23 mouse cellular contexts compared by ENCODE assay signal in genomic region chr17:47503689-47504088, GRCm38 (mm10). TPM values are rescaled to one million over a fixed set of nuclear protein-coding genes. Genes with fewer than 3 reads are reported as not detected.
A peak's percentile ranks its signal among the peaks of the same experiment; 100 is the strongest.
DNase-seq lines count a peak whose midpoint lies in the region; ATAC-seq and TF ChIP-seq lines count a peak whose summit lies in the region.
"Had no signal": no experiment of that assay in that cellular context is flagged by ENCODE, and none has a peak within 500 bp of the region (broad histone marks: within the 10 kb centered on the region; RNA-seq: fewer than 3 reads in every experiment).

No protein-coding gene starts in this region.

- no peaks in the 10 kb centered on the region for H3K9me3 ChIP-seq in liver, embryonic 12.5 days (replicated peaks)
- no peaks in the 10 kb centered on the region for H3K9me3 ChIP-seq in liver, embryonic 11.5 days (ENCODE audit: control insufficient read depth, low read length)
- no peaks in the 10 kb centered on the region for H3K9me3 ChIP-seq in MEL (replicated peaks; ENCODE audit: insufficient read depth, low read length)
- H3K9me3 ChIP-seq in liver, embryonic 15.5 days (replicated peaks) = no peaks in the 10 kb centered on the region
- H3K9me3 ChIP-seq: heart, embryonic 15.5 days; limb, embryonic 13.5 days; midbrain, embryonic 12.5 days; neural tube, embryonic 15.5 days had no signal

- no peak for TF ChIP-seq RAD21 in MEL (IDR thresholded peaks at IDR 0.05; ENCODE audit: low read depth, low read length)

- H3K27ac ChIP-seq in liver, embryonic 12.5 days = peak overlapping the region; percentile 75
- no peak overlapping the region; the same call in 1 of the 2 replicates for H3K27ac ChIP-seq in liver, embryonic 11.5 days (ENCODE audit: low read depth, low read length)
- peak overlapping the region; percentile 99 for H3K27ac ChIP-seq in spleen, adult 2 months (ENCODE audit: insufficient read depth, low read length)
- peak overlapping the region; percentile 58 for H3K27ac ChIP-seq in MEL (ENCODE audit: control insufficient read depth, low read depth, low read length)
- peak overlapping the region; percentile 77 for H3K27ac ChIP-seq in liver, embryonic 15.5 days (replicated peaks)
- H3K27ac ChIP-seq: hindbrain, embryonic 14.5 days; limb, embryonic 13.5 days; midbrain, embryonic 12.5 days; neural tube, embryonic 15.5 days had no signal

- peak overlapping the region; percentile 80 for H3K4me2 ChIP-seq in liver, embryonic 12.5 days
- no peak overlapping the region; the same call in 1 of the 2 replicates for H3K4me2 ChIP-seq in liver, embryonic 11.5 days
- peak overlapping the region; percentile 79; the same call in 1 of the 2 replicates for H3K4me2 ChIP-seq in liver, embryonic 15.5 days

- ATAC-seq in liver, embryonic 12.5 days = no peak
- ATAC-seq in liver, embryonic 11.5 days (replicated peaks; ENCODE audit: low FRiP score) = no peak
- ATAC-seq in liver, embryonic 15.5 days (ENCODE audit: insufficient read depth) = no peak
- ATAC-seq: CD4-positive, CD25-positive, alpha-beta regulatory T cell, adult 4 months; forebrain, postnatal 0 days; intestine, embryonic 16.5 days had no signal

- H3K4me3 ChIP-seq in liver, embryonic 12.5 days = no peak overlapping the region
- H3K4me3 ChIP-seq in liver, embryonic 11.5 days (ENCODE audit: low read depth, low read length) = no peak overlapping the region
- no peak overlapping the region for H3K4me3 ChIP-seq in spleen, adult 2 months (ENCODE audit: extremely low read depth, insufficient read depth, insufficient read length)
- H3K4me3 ChIP-seq in MEL (ENCODE audit: control insufficient read depth in 1 of 2, insufficient read depth in 1 of 2, low read depth in 2 of 2, low read length in 2 of 2) = peak overlapping the region; percentile 62 to 63
- H3K4me3 ChIP-seq in liver, embryonic 15.5 days (replicated peaks) = no peak overlapping the region
- H3K4me3 ChIP-seq: limb, embryonic 13.5 days; midbrain, embryonic 12.5 days; neural tube, embryonic 15.5 days had no signal

- H3K27me3 ChIP-seq in liver, embryonic 12.5 days (replicated peaks) = no peaks in the 10 kb centered on the region
- H3K27me3 ChIP-seq in liver, embryonic 11.5 days (replicated peaks; ENCODE audit: control insufficient read depth, insufficient read depth, low read length) = no peaks in the 10 kb centered on the region
- no peaks in the 10 kb centered on the region for H3K27me3 ChIP-seq in spleen, adult 2 months (ENCODE audit: control insufficient read depth, insufficient read depth, low read length)
- H3K27me3 ChIP-seq in MEL (ENCODE audit: control insufficient read depth in 1 of 2, insufficient read depth in 2 of 2, low read length in 2 of 2) = no peaks in the 10 kb centered on the region
- no peaks in the 10 kb centered on the region for H3K27me3 ChIP-seq in liver, embryonic 15.5 days
- H3K27me3 ChIP-seq: heart, embryonic 15.5 days; limb, embryonic 13.5 days; neural tube, embryonic 15.5 days had no signal

- H3K79me2 ChIP-seq in MEL (ENCODE audit: control insufficient read depth, insufficient read depth, low read length, poor library complexity) = peaks cover 5% of the 10 kb centered on the region

- H3K4me1 ChIP-seq in liver, embryonic 12.5 days = peaks cover 72% of the 10 kb centered on the region
- peaks cover 49% of the 10 kb centered on the region for H3K4me1 ChIP-seq in liver, embryonic 11.5 days (replicated peaks; ENCODE audit: control insufficient read depth, insufficient read depth, low read length)
- H3K4me1 ChIP-seq in spleen, adult 2 months (ENCODE audit: control insufficient read depth, insufficient read depth, insufficient read length) = peaks cover 19% of the 10 kb centered on the region
- peaks cover 8 to 38% of the 10 kb centered on the region in 2 experiments; a peak in 3 of 4 replicates for H3K4me1 ChIP-seq in MEL (ENCODE audit: control insufficient read depth in 1 of 2, insufficient read depth in 2 of 2, low read length in 2 of 2)
- H3K4me1 ChIP-seq in liver, embryonic 15.5 days (replicated peaks) = peaks cover 71% of the 10 kb centered on the region

- no peak for TF ChIP-seq CTCF in spleen, adult 2 months (IDR thresholded peaks at IDR 0.05; ENCODE audit: extremely low read depth, insufficient read depth, insufficient read length, insufficient replicate concordance)
- no peak for TF ChIP-seq CTCF in MEL (IDR thresholded peaks at IDR 0.05 in 2 of 3, conservative IDR thresholded peaks at IDR 0.05 in 1 of 3; ENCODE audit: control insufficient read depth in 1 of 3, insufficient read depth in 1 of 3, low read depth in 2 of 3, low read length in 3 of 3, poor library complexity in 1 of 3, severe bottlenecking in 1 of 3)

- no peak for TF ChIP-seq POLR2A in spleen, adult 2 months (IDR thresholded peaks at IDR 0.05; ENCODE audit: low read depth, low read length)
- no peak for TF ChIP-seq POLR2A in MEL (IDR thresholded peaks at IDR 0.05; ENCODE audit: control insufficient read depth in 1 of 2, insufficient read depth in 1 of 2, low read depth in 1 of 2, low read length in 2 of 2, poor library complexity in 1 of 2)

- peaks cover 21% of the 10 kb centered on the region for H3K36me3 ChIP-seq in liver, embryonic 12.5 days
- H3K36me3 ChIP-seq in liver, embryonic 11.5 days (ENCODE audit: control insufficient read depth, insufficient read depth, low read length) = peaks cover 5% of the 10 kb centered on the region; the same call in 1 of the 2 replicates
- H3K36me3 ChIP-seq in spleen, adult 2 months (ENCODE audit: control insufficient read depth, insufficient read depth, low read length) = peaks cover 6% of the 10 kb centered on the region; the same call in 1 of the 2 replicates
- peaks cover 1 to 12% of the 10 kb centered on the region in 2 experiments; a peak in 3 of 4 replicates for H3K36me3 ChIP-seq in MEL (ENCODE audit: control insufficient read depth in 1 of 2, insufficient read depth in 2 of 2, low read length in 2 of 2)
- peaks cover 22% of the 10 kb centered on the region for H3K36me3 ChIP-seq in liver, embryonic 15.5 days (replicated peaks)

- no peak for TF ChIP-seq EP300 in MEL (IDR thresholded peaks at IDR 0.05; ENCODE audit: low read depth in 1 of 2, low read length in 2 of 2)

- no peak overlapping the region for H3K9ac ChIP-seq in liver, embryonic 12.5 days
- no peak overlapping the region for H3K9ac ChIP-seq in liver, embryonic 11.5 days (ENCODE audit: low read depth, low read length)
- H3K9ac ChIP-seq in MEL (ENCODE audit: control insufficient read depth, low read depth, low read length, poor library complexity, severe bottlenecking) = peak overlapping the region; percentile 70
- no peak overlapping the region for H3K9ac ChIP-seq in liver, embryonic 15.5 days
- H3K9ac ChIP-seq: forebrain, postnatal 0 days; limb, embryonic 13.5 days; midbrain, embryonic 12.5 days; neural tube, embryonic 15.5 days had no signal

- DNase-seq in liver, embryonic 11.5 days (ENCODE audit: low spot score) = no peak
- no peak for DNase-seq in spleen, adult 2 months (ENCODE audit: low read depth in 1 of 2, low spot score in 2 of 2)
- no peak for DNase-seq in spleen, postnatal 10 days (ENCODE audit: low spot score in 2 of 2)
- no peak for DNase-seq in MEL (ENCODE audit: low read depth, low spot score)
- no peak for DNase-seq in heart, adult 8-10 months (ENCODE audit: low spot score)
- DNase-seq in spleen, adult 18-20 months = no peak
- DNase-seq: adrenal gland, postnatal 36 days; cerebellum, adult 11-12 months; cerebellum, postnatal 10 days; forebrain, postnatal 0 days; heart, adult 18-20 months; kidney, postnatal 4 days; lung, adult 2 months; lung, postnatal 36 days had no signal

TF ChIP-seq in MEL, 35 proteins besides CTCF, POLR2A, EP300 and RAD21:
- TF ChIP-seq ZC3H11A (IDR thresholded peaks at IDR 0.05; ENCODE audit: low read depth, low read length) = no peak
- no peak for TF ChIP-seq USF2 (IDR thresholded peaks at IDR 0.05; ENCODE audit: borderline replicate concordance in 1 of 2, insufficient read depth in 1 of 2, low read depth in 1 of 2, low read length in 2 of 2)
- TF ChIP-seq MYC (IDR thresholded peaks at IDR 0.05; ENCODE audit: low read depth, low read length) = no peak
- TF ChIP-seq HCFC1 (IDR thresholded peaks at IDR 0.05; ENCODE audit: low read depth, low read length) = no peak

RNA-seq across cellular contexts. Expression of gene Ccnd3, which starts 1.2 kb away (rescaled TPM):
- 546 and 555 TPM in 2 replicates for polyA plus RNA-seq in liver, embryonic 12.5 days (2016; fragmentation: Nextera tagmentation; extraction: Ambion mirVana)
- polyA plus RNA-seq in liver, embryonic 11.5 days (2014; fragmentation: Nextera tagmentation; extraction: Ambion mirVana) = 525 and 530 TPM in 2 replicates
- 171 and 240 TPM in 2 replicates for polyA plus RNA-seq in spleen, adult 2 months (2012; rRNA removed)
- total RNA-seq in MEL (2012; rRNA removed) = 143 TPM in 2 replicates
- polyA plus RNA-seq in MEL (2012; ENCODE audit: insufficient read depth in 1 of 2, insufficient read length in 2 of 2, low read depth in 1 of 2, low replicate concordance in 2 of 2, missing spikeins in 1 of 2) = 100 to 1,000 TPM in 1 of 2 experiments, not detected in 1; 568 TPM
- polyA plus RNA-seq in liver, embryonic 15.5 days (2015; fragmentation: Nextera tagmentation; extraction: Ambion mirVana) = 422 and 473 TPM in 2 replicates
- total RNA-seq in heart, adult 8-10 months (2022) = 10 to 100 TPM; 74.4 to 82.2 (median 75.2) TPM

RNA-seq across cellular contexts. Expression of gene Taf8, which starts 1.6 kb away (rescaled TPM):
- polyA plus RNA-seq in liver, embryonic 12.5 days (2016; fragmentation: Nextera tagmentation; extraction: Ambion mirVana) = 17.6 and 18.0 TPM in 2 replicates
- polyA plus RNA-seq in liver, embryonic 11.5 days (2014; fragmentation: Nextera tagmentation; extraction: Ambion mirVana) = 20.7 and 21.3 TPM in 2 replicates
- 26.5 and 29.7 TPM in 2 replicates for polyA plus RNA-seq in spleen, adult 2 months (2012; rRNA removed)
- total RNA-seq in MEL (2012; rRNA removed) = 14.4 and 15.2 TPM in 2 replicates
- polyA plus RNA-seq in MEL (2012; ENCODE audit: insufficient read depth in 1 of 2, insufficient read length in 2 of 2, low read depth in 1 of 2, low replicate concordance in 2 of 2, missing spikeins in 1 of 2) = 10 to 100 TPM in 1 of 2 experiments, not detected in 1; 25.7 TPM
- polyA plus RNA-seq in liver, embryonic 15.5 days (2015; fragmentation: Nextera tagmentation; extraction: Ambion mirVana) = 14.7 and 15.2 TPM in 2 replicates
- 10 to 100 TPM in 2 of 4 experiments, 1 to 10 TPM in 2; 9.1 to 12.5 (median 10.4) TPM for total RNA-seq in heart, adult 8-10 months (2022)

Comparison
In these comparisons a context has a peak if more than half of its experiments do, and no peak if none do; other contexts are left out.
1. H3K4me3 ChIP-seq: peak in MEL (2 of 2); none in liver, embryonic 12.5 days (single experiment), liver, embryonic 11.5 days (single experiment), spleen, adult 2 months (single experiment) and liver, embryonic 15.5 days (single experiment).